Mouse (Mus musculus) adrenal gland, postnatal 25 days (tissue): ENCODE data around the gene Mpp4. TPM values are rescaled to one million over a fixed set of nuclear protein-coding genes. Genes with fewer than 3 reads are reported as not detected.

ENCODE experiments used
- total RNA-seq: library from RNA; stranded (reverse); gene quantifications from 2 replicates; pipeline ENCODE4 v1.2.3, GENCODE M21; 2021

The Mpp4 gene
- total RNA-seq, 1 experiment from 2014 or later: not detected

Other genes with a start within 250 kb of the Mpp4 start
- 49.7 and 50.2 TPM in 2 replicates for gene Trak2, start 190.0 kb downstream of the Mpp4 start, total RNA-seq
- gene Stradb, start 189.9 kb downstream of the Mpp4 start, total RNA-seq: 32.1 and 41.8 TPM in 2 replicates
- gene C2cd6, start 68.5 kb downstream of the Mpp4 start, total RNA-seq: not detected in 2 replicates
- 16.5 and 18.0 TPM in 2 replicates for gene Tmem237, start 43.0 kb downstream of the Mpp4 start, total RNA-seq
- gene Als2, start 73.8 kb upstream of the Mpp4 start, total RNA-seq: 10.7 and 12.4 TPM in 2 replicates
- gene Cdk15, start 93.5 kb upstream of the Mpp4 start, total RNA-seq: 0.36 TPM in 1 of 2 replicates, not detected in the other